Mouse (Mus musculus): ENCODE results near the gene Xrcc2. TPM values are rescaled to one million over a fixed set of nuclear protein-coding genes. Genes with fewer than 3 reads are reported as not detected.

Xrcc2 gene
- polyA plus RNA-seq, 1 experiment, result 1.6 TPM

DNA sequence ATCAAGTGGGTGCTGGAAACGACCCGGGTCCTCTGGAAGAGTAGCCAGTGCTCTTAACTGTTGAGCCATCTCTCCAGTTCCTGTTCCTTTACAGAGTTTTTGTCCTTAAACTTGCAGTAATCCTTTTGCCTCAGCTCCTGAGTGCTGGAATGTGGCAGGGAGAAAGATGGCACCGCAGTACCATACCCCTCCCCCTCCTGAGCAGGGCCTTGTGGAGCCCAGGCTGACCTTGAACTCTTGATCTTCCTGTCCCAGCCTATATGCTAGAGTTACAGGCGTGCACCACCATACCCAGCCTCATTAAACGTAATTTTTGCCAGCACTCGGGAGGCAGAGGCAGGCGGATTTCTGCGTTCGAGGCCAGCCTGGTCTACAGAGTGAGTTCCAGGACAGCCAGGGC is 38.9 kb downstream of the Xrcc2 start:
- Histone ChIP-seq H3K4me1 (ENCODE audit: control insufficient read depth, insufficient read depth, insufficient read length, low read length) (no peaks in the 10 kb centered on the region), H3K27me3 (ENCODE audit: control insufficient read depth, insufficient read depth, low read length) (no peaks in the 10 kb centered on the region), H3K27ac (ENCODE audit: insufficient read depth, low read depth, low read length) (no peak overlapping the region), H3K4me3 (ENCODE audit: low read depth, low read length) (no peak overlapping the region), H3K36me3 (ENCODE audit: control insufficient read depth, insufficient read depth, low read length) (no peaks in the 10 kb centered on the region)
- WGBS, result 83% methylated on average over 9 of the region's 9 CpGs
- TF ChIP-seq CTCF (IDR thresholded peaks at IDR 0.05; ENCODE audit: extremely low read depth, insufficient read length, insufficient replicate concordance, low read depth, low read length), result no peak
- TF ChIP-seq POLR2A (IDR thresholded peaks at IDR 0.05; ENCODE audit: low read depth, low read length), result no peak

DNA sequence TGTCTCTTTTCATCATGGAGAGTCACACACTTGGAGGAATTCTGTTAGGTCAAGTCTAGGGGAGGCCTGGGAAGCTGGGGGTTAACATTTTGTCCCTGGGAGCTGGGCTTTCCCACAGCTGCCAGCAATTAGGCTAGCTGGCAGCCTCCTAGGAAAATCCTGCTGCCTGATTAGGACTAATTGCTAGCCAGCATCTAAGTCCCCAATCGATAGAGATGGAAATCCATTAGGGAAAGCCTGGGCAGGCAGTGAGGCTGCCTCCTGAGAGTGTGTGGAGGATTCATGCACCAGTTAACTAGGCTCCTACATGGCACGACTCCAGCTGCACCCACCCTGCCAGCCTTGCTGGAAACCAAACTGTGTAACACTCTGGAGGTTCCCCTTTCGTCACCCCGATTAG is 39.5 kb downstream of the Xrcc2 start:
- WGBS, result 58% methylated on average over 4 of the region's 4 CpGs
- H3K4me1 ChIP-seq (ENCODE audit: control insufficient read depth, insufficient read depth, insufficient read length, low read length), result no peaks in the 10 kb centered on the region
- H3K4me3 ChIP-seq (ENCODE audit: low read depth, low read length), result no peak overlapping the region
- no peak for TF ChIP-seq POLR2A (IDR thresholded peaks at IDR 0.05; ENCODE audit: low read depth, low read length)
- no peak for TF ChIP-seq CTCF (IDR thresholded peaks at IDR 0.05; ENCODE audit: extremely low read depth, insufficient read length, insufficient replicate concordance, low read depth, low read length)
- no peak overlapping the region for H3K27ac ChIP-seq (ENCODE audit: insufficient read depth, low read depth, low read length)
- H3K36me3 ChIP-seq (ENCODE audit: control insufficient read depth, insufficient read depth, low read length), result no peaks in the 10 kb centered on the region
- H3K27me3 ChIP-seq (ENCODE audit: control insufficient read depth, insufficient read depth, low read length), result no peaks in the 10 kb centered on the region

DNA sequence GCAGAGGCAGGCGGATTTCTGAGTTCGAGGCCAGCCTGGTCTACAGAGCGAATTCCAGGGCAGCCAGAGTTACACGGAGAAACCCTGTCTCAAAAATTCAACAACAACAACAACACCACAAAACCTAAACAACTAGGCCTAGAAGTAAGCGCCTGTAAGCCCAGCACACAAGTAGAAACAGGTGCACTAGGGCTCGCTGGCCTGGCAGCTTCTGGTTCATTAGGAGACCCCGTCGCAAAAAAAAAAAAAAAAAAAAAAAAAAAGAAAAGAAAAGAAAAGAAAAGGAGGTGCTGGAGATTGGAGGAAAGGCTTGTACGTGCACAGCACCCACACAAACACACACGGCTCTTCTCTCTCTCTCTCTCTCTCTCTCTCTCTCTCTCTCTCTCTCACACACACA is 40.1 kb downstream of the Xrcc2 start:
- TF ChIP-seq POLR2A (IDR thresholded peaks at IDR 0.05; ENCODE audit: low read depth, low read length) (no peak), CTCF (IDR thresholded peaks at IDR 0.05; ENCODE audit: extremely low read depth, insufficient read length, insufficient replicate concordance, low read depth, low read length) (no peak)
- 84% methylated on average over 10 of the region's 10 CpGs for WGBS
- no peaks in the 10 kb centered on the region for H3K36me3 ChIP-seq (ENCODE audit: control insufficient read depth, insufficient read depth, low read length)
- H3K27ac ChIP-seq (ENCODE audit: insufficient read depth, low read depth, low read length), result no peak overlapping the region
- no peaks in the 10 kb centered on the region for H3K4me1 ChIP-seq (ENCODE audit: control insufficient read depth, insufficient read depth, insufficient read length, low read length)
- no peaks in the 10 kb centered on the region for H3K27me3 ChIP-seq (ENCODE audit: control insufficient read depth, insufficient read depth, low read length)
- no peak overlapping the region for H3K4me3 ChIP-seq (ENCODE audit: low read depth, low read length)

DNA sequence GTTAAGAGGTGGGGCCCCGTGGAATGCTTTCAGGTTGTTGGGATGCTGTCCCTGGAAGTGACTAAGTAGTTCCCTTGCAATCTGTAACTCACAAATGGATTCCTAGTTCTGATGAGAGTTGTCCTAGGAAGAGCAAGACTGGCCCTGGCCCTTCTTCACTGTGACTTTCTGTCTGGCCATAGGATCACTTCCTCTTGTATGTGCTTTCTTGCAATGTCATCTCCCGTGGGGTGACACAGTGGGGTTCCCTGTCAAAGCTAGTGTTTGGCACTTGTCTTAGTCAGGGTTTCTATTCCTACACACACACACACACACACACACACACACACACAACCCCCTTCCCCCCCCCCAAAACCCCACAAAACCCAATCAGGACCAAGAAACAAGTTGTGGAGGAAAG is 42.5 kb downstream of the Xrcc2 start:
- no peak overlapping the region for H3K4me3 ChIP-seq (ENCODE audit: low read depth, low read length)
- H3K27ac ChIP-seq (ENCODE audit: insufficient read depth, low read depth, low read length), result no peak overlapping the region
- TF ChIP-seq POLR2A (IDR thresholded peaks at IDR 0.05; ENCODE audit: low read depth, low read length) (no peak), CTCF (IDR thresholded peaks at IDR 0.05; ENCODE audit: extremely low read depth, insufficient read length, insufficient replicate concordance, low read depth, low read length) (no peak)
- H3K4me1 ChIP-seq (ENCODE audit: control insufficient read depth, insufficient read depth, insufficient read length, low read length), result no peaks in the 10 kb centered on the region
- 64% methylated on average over 2 of the region's 2 CpGs for WGBS
- H3K36me3 ChIP-seq (ENCODE audit: control insufficient read depth, insufficient read depth, low read length), result no peaks in the 10 kb centered on the region
- no peaks in the 10 kb centered on the region for H3K27me3 ChIP-seq (ENCODE audit: control insufficient read depth, insufficient read depth, low read length)

DNA sequence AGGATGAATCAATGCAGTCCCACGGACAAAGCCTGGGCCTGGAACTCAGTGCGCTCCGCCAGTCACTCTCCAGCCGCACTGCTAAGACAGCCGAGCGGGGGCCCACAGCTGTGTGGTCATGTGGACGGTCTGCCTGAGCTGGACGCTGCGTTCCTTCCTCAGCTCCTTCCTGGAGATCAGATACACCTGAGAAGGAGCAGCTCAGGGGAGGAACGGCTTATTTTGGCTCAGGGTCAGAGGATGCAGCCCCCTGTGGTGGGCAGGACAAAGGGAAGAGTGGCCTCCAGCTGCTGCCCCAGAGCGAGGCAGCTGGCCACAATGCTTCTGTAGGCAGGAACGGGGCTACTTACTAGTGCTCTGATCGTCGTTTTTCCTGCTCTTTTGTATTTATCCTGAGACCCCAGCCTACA is 51.0 kb downstream of the Xrcc2 start:
- Histone ChIP-seq H3K27ac (ENCODE audit: insufficient read depth, low read depth, low read length) (no peak overlapping the region), H3K36me3 (ENCODE audit: control insufficient read depth, insufficient read depth, low read length) (no peaks in the 10 kb centered on the region), H3K27me3 (ENCODE audit: control insufficient read depth, insufficient read depth, low read length) (no peaks in the 10 kb centered on the region), H3K4me3 (ENCODE audit: low read depth, low read length) (no peak overlapping the region), H3K4me1 (ENCODE audit: control insufficient read depth, insufficient read depth, insufficient read length, low read length) (no peaks in the 10 kb centered on the region)
- no peak for TF ChIP-seq POLR2A (IDR thresholded peaks at IDR 0.05; ENCODE audit: low read depth, low read length)
- WGBS, result 27% methylated on average over 14 of the region's 14 CpGs

DNA sequence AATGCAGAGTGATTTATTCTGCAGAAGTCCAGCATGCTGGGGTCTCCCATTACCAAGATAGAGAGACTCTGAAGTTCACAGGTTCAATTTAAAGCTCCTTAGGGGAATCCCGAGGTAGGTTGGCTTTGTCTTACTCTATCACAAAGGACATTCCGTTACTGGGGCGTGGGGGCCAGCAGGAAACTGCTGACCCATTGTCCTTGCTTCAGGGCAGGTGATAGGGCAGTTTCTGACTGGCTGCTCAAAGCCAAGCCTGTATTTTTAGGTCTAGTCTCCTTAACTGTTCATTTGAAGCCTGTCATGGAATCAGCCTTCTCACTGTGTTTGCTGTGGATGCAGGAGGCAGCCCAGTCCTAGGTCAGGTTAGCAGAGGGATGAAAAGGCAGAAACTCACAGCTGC is 52.2 kb downstream of the Xrcc2 start:
- no peaks in the 10 kb centered on the region for H3K36me3 ChIP-seq (ENCODE audit: control insufficient read depth, insufficient read depth, low read length)
- 50% methylated on average over 3 of the region's 3 CpGs for WGBS
- H3K4me1 ChIP-seq (ENCODE audit: control insufficient read depth, insufficient read depth, insufficient read length, low read length), result no peaks in the 10 kb centered on the region
- H3K27me3 ChIP-seq (ENCODE audit: control insufficient read depth, insufficient read depth, low read length), result no peaks in the 10 kb centered on the region
- no peak overlapping the region for H3K27ac ChIP-seq (ENCODE audit: insufficient read depth, low read depth, low read length)
- no peak overlapping the region for H3K4me3 ChIP-seq (ENCODE audit: low read depth, low read length)
- no peak for TF ChIP-seq CTCF (IDR thresholded peaks at IDR 0.05; ENCODE audit: extremely low read depth, insufficient read length, insufficient replicate concordance, low read depth, low read length)
- TF ChIP-seq POLR2A (IDR thresholded peaks at IDR 0.05; ENCODE audit: low read depth, low read length), result no peak

DNA sequence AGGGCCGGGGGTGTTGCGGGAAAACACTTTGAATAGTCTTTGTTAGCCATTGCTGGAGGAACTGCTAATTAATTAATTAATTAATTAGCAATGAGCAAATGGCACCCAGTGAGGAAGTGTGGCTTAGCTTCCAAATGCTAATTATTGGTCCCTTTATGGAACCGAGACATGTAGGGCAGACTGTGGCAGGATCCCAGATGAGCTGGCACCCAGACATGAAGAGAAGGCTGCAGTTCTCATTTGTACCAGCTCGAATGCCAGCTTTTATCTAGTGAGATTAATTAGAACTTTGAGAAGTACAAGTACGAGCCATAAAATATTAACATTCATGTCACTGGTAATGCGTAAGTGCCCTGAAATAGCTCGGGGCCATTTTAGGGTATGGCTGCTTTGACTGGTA is 53.2 kb downstream of the Xrcc2 start:
- WGBS, result 87% methylated on average over 7 of the region's 7 CpGs
- TF ChIP-seq POLR2A (IDR thresholded peaks at IDR 0.05; ENCODE audit: low read depth, low read length) (no peak), CTCF (IDR thresholded peaks at IDR 0.05; ENCODE audit: extremely low read depth, insufficient read length, insufficient replicate concordance, low read depth, low read length) (no peak)

More for the DNA sequence above, 53.2 kb downstream of the Xrcc2 start:
- Histone ChIP-seq H3K4me3 (ENCODE audit: low read depth, low read length) (no peak overlapping the region), H3K4me1 (ENCODE audit: control insufficient read depth, insufficient read depth, insufficient read length, low read length) (no peaks in the 10 kb centered on the region), H3K27me3 (ENCODE audit: control insufficient read depth, insufficient read depth, low read length) (no peaks in the 10 kb centered on the region), H3K36me3 (ENCODE audit: control insufficient read depth, insufficient read depth, low read length) (no peaks in the 10 kb centered on the region), H3K27ac (ENCODE audit: insufficient read depth, low read depth, low read length) (no peak overlapping the region)

Data from small intestine, adult 2 months (tissue).